Mouse (Mus musculus) right cerebral cortex, postnatal 14 days (tissue): ENCODE measurements around the gene Rtkn.
A peak's percentile ranks its signal among the peaks of the same experiment; 100 is the strongest.

Experiments
- DNase-seq: peaks from one replicate; pipeline ENCODE4 v3.0.0; 2022

Rtkn gene

GRCm38 (mm10) chr6:83117165-83117438 is 18.2 kb upstream of the Rtkn start:
- DNase-seq, result no peak

- DNase-seq, result no peak
These were observed 17.6 kb upstream of the Rtkn start for GRCm38 (mm10) chr6:83117616-83118015.

GRCm38 (mm10) chr6:83118369-83118768 is 16.9 kb upstream of the Rtkn start:
- DNase-seq, result no peak

GRCm38 (mm10) chr6:83118825-83119733 is 16.2 kb upstream of the Rtkn start:
- DNase-seq, result no peak

GRCm38 (mm10) chr6:83119734-83120051 is 15.6 kb upstream of the Rtkn start:
- no peak for DNase-seq

GRCm38 (mm10) chr6:83120930-83121862 is 14.1 kb upstream of the Rtkn start, which contains the start of gene Wbp1:
Wbp1 (minus strand) TSS chr6:83121559.
- DNase-seq, result peak; percentile 85

GRCm38 (mm10) chr6:83121863-83122710 is 13.2 kb upstream of the Rtkn start:
- peak; percentile 45 for DNase-seq

GRCm38 (mm10) chr6:83122961-83123360 is 12.3 kb upstream of the Rtkn start:
- DNase-seq, result no peak

- peak; percentile 85 for DNase-seq
These were observed 10.4 kb upstream of the Rtkn start for GRCm38 (mm10) chr6:83124851-83125312.

GRCm38 (mm10) chr6:83125331-83125730 is 9.9 kb upstream of the Rtkn start, which contains the start of gene Ino80b:
Ino80b (minus strand) TSS chr6:83125431.
- DNase-seq, result no peak

- DNase-seq, result no peak
These were observed 7.8 kb upstream of the Rtkn start for GRCm38 (mm10) chr6:83127419-83127818.

- no peak for DNase-seq
These were observed 3.7 kb upstream of the Rtkn start for GRCm38 (mm10) chr6:83131469-83132034.

GRCm38 (mm10) chr6:83132176-83132919 is 2.9 kb upstream of the Rtkn start:
- DNase-seq, result no peak

- no peak for DNase-seq
These were observed 1.0 kb upstream of the Rtkn start for GRCm38 (mm10) chr6:83134226-83134625.

- no peak for DNase-seq
These were observed 403 bp downstream of the Rtkn start for GRCm38 (mm10) chr6:83135571-83136161.

GRCm38 (mm10) chr6:83136291-83136880 is 1.1 kb downstream of the Rtkn start:
- no peak for DNase-seq

- DNase-seq, result no peak
These were observed 1.8 kb downstream of the Rtkn start for GRCm38 (mm10) chr6:83136881-83137575.

- peak; percentile 65 for DNase-seq
These were observed 2.3 kb downstream of the Rtkn start for GRCm38 (mm10) chr6:83137576-83137950.

GRCm38 (mm10) chr6:83138056-83138455 is 2.8 kb downstream of the Rtkn start:
- no peak for DNase-seq

- DNase-seq, result no peak
These were observed 4.8 kb downstream of the Rtkn start for GRCm38 (mm10) chr6:83140044-83140443.
